Mouse (Mus musculus) embryonic facial prominence, embryonic 11.5 days (tissue): ENCODE measurements around the gene Zfp827. TPM values are rescaled to one million over a fixed set of nuclear protein-coding genes. Genes with fewer than 3 reads are reported as not detected.

ENCODE experiments used
- ATAC-seq: fragments of 200-750 bp; cut with Nextera tagmentation; replicated peaks from 2 replicates; pipeline ENCODE4 v1.8.0; 2017; ENCODE audit warnings: low read depth; ENCODE audit not compliant: insufficient number of reproducible peaks, low FRiP score, low TSS enrichment
- DNase-seq: peaks from one replicate; pipeline ENCODE4 v3.0.0-alpha.2; 2015; ENCODE audit warnings: low spot score
- H3K27ac ChIP-seq: fragments of 300-500 bp; sonication (generic); replicated peaks from 2 replicates; pipeline ENCODE4 v1.5.1; 2014; ENCODE audit warnings: mild to moderate bottlenecking, low read depth, low read length, control low read depth
- H3K27me3 ChIP-seq: fragments of 300-500 bp; sonication (generic); 2 replicates; pipeline ENCODE4 v1.6.1; 2014; ENCODE audit warnings: mild to moderate bottlenecking, low read length, moderate library complexity, mixed read lengths; ENCODE audit not compliant: control insufficient read depth, insufficient read depth
- H3K36me3 ChIP-seq: fragments of 300-500 bp; sonication (generic); replicated peaks from 2 replicates; pipeline ENCODE4 v1.6.1; 2014; ENCODE audit warnings: low read depth, mild to moderate bottlenecking, low read length, moderate library complexity, mixed read lengths; ENCODE audit not compliant: control insufficient read depth, insufficient read depth
- H3K4me1 ChIP-seq: fragments of 300-500 bp; sonication (generic); 2 replicates; pipeline ENCODE4 v1.6.1; 2014; ENCODE audit warnings: low read length, mixed read lengths; ENCODE audit not compliant: control insufficient read depth, insufficient read depth
- H3K4me2 ChIP-seq: fragments of 300-500 bp; sonication (generic); 2 replicates; pipeline ENCODE4 v1.6.1; 2014; ENCODE audit warnings: low read depth, mild to moderate bottlenecking, control low read depth, low read length, moderate library complexity
- H3K4me3 ChIP-seq: fragments of 300-500 bp; sonication (generic); 2 replicates; pipeline ENCODE4 v1.5.1; 2014; ENCODE audit warnings: low read depth, low read length, control low read depth
- H3K9ac ChIP-seq: fragments of 300-500 bp; sonication (generic); replicated peaks from 2 replicates; pipeline ENCODE4 v1.6.1; 2014; ENCODE audit warnings: mild to moderate bottlenecking, control low read depth, low read length
- H3K9me3 ChIP-seq: fragments of 300-500 bp; sonication (generic); replicated peaks from 2 replicates; pipeline ENCODE4 v1.6.1; 2016; ENCODE audit warnings: mild to moderate bottlenecking, low read length, inconsistent platforms, mixed read lengths; ENCODE audit not compliant: control insufficient read depth
- WGBS: fragments of 180-500 bp; shearing (Covaris S2); extraction: QIAGEN DNeasy Blood & Tissue Kit; methylation state at CpG from one replicate; pipeline ENCODE4 v1.1.7; 2014; 5-methylcytosine and 5-hydroxymethylcytosine counted together
- polyA plus RNA-seq: library from polyadenylated mRNA; unstranded; fragments of >200 nt; fragmentation: Nextera tagmentation; extraction: Ambion mirVana; gene quantifications from 2 replicates; pipeline ENCODE4 v1.2.1, GENCODE M21; 2014

Gene Zfp827
- 11.0 and 11.2 TPM in 2 replicates for polyA plus RNA-seq

GRCm38 (mm10) chr8:79027977-79028487 lies at the start of gene Zfp827:
Zfp827 (plus strand) TSS chr8:79028437.
- H3K4me3 ChIP-seq = peak within 1 kb of the TSS; percentile 84
- peak within 1 kb of the TSS; percentile 75 for H3K4me2 ChIP-seq
- H3K27me3 ChIP-seq = no peaks in the 10 kb centered on the region
- H3K9ac ChIP-seq = peak within 1 kb of the TSS; percentile 93
- no peaks in the 10 kb centered on the region; the same call in 1 of the 2 replicates for H3K4me1 ChIP-seq
- H3K9me3 ChIP-seq = no peaks in the 10 kb centered on the region
- no peaks in the 10 kb centered on the region for H3K36me3 ChIP-seq
- H3K27ac ChIP-seq = peak within 1 kb of the TSS; percentile 100
- DNase-seq = peak; percentile 90
- peak; percentile 66 for ATAC-seq
- WGBS = under 1% methylated on average over 32 of the region's 32 CpGs

GRCm38 (mm10) chr8:79004341-79004740 lies 23.9 kb upstream of the Zfp827 start:
- no peaks in the 10 kb centered on the region for H3K27me3 ChIP-seq
- no peak overlapping the region for H3K9ac ChIP-seq
- ATAC-seq = no peak
- H3K4me2 ChIP-seq = no peak overlapping the region
- no peaks in the 10 kb centered on the region for H3K36me3 ChIP-seq
- no peak overlapping the region for H3K27ac ChIP-seq
- no peaks in the 10 kb centered on the region for H3K9me3 ChIP-seq
- H3K4me3 ChIP-seq = no peak overlapping the region
- no peak for DNase-seq
- H3K4me1 ChIP-seq = no peaks in the 10 kb centered on the region

GRCm38 (mm10) chr8:79015061-79015460 lies 13.2 kb upstream of the Zfp827 start:
- ATAC-seq (no peak), DNase-seq (no peak)
- no peak overlapping the region for H3K4me2 ChIP-seq
- H3K4me3 ChIP-seq = no peak overlapping the region
- WGBS = 82% methylated on average over 5 of the region's 5 CpGs
- H3K9ac ChIP-seq = no peak overlapping the region
- H3K36me3 ChIP-seq = no peaks in the 10 kb centered on the region
- H3K9me3 ChIP-seq = no peaks in the 10 kb centered on the region
- no peaks in the 10 kb centered on the region for H3K27me3 ChIP-seq
- no peak overlapping the region for H3K27ac ChIP-seq
- no peaks in the 10 kb centered on the region for H3K4me1 ChIP-seq

GRCm38 (mm10) chr8:79016076-79016475 lies 12.2 kb upstream of the Zfp827 start:
- H3K36me3 ChIP-seq = no peaks in the 10 kb centered on the region
- H3K9me3 ChIP-seq = no peaks in the 10 kb centered on the region
- H3K9ac ChIP-seq = no peak overlapping the region
- no peak for ATAC-seq
- no peak for DNase-seq
- H3K4me1 ChIP-seq = no peaks in the 10 kb centered on the region
- no peak overlapping the region for H3K4me2 ChIP-seq
- no peaks in the 10 kb centered on the region for H3K27me3 ChIP-seq
- no peak overlapping the region for H3K4me3 ChIP-seq
- 77% methylated on average over 4 of the region's 4 CpGs for WGBS
- H3K27ac ChIP-seq = no peak overlapping the region

GRCm38 (mm10) chr8:79016583-79016982 lies 11.7 kb upstream of the Zfp827 start:
- Histone ChIP-seq H3K4me3 (no peak overlapping the region), H3K9ac (no peak overlapping the region), H3K4me2 (no peak overlapping the region), H3K36me3 (no peaks in the 10 kb centered on the region), H3K4me1 (no peaks in the 10 kb centered on the region), H3K9me3 (no peaks in the 10 kb centered on the region), H3K27ac (no peak overlapping the region), H3K27me3 (no peaks in the 10 kb centered on the region)
- WGBS = 63% methylated on average over 6 of the region's 6 CpGs
- ATAC-seq (no peak), DNase-seq (no peak)

GRCm38 (mm10) chr8:79023922-79024321 lies 4.3 kb upstream of the Zfp827 start:
- WGBS = 92% methylated on average over 1 of the region's 1 CpGs
- H3K36me3 ChIP-seq = no peaks in the 10 kb centered on the region
- no peak overlapping the region for H3K4me2 ChIP-seq
- DNase-seq (no peak), ATAC-seq (no peak)
- no peaks in the 10 kb centered on the region for H3K27me3 ChIP-seq
- no peaks in the 10 kb centered on the region for H3K9me3 ChIP-seq
- H3K27ac ChIP-seq = no peak overlapping the region
- H3K4me3 ChIP-seq = no peak overlapping the region
- H3K4me1 ChIP-seq = no peaks in the 10 kb centered on the region
- H3K9ac ChIP-seq = no peak overlapping the region

- no peak overlapping the region for H3K4me3 ChIP-seq
- no peak overlapping the region for H3K9ac ChIP-seq
- ATAC-seq = no peak
- no peak for DNase-seq
- no peaks in the 10 kb centered on the region for H3K27me3 ChIP-seq
- no peaks in the 10 kb centered on the region for H3K36me3 ChIP-seq
- WGBS = 31% methylated on average over 3 of the region's 3 CpGs
- H3K4me2 ChIP-seq = peak overlapping the region; percentile 75
- H3K9me3 ChIP-seq = no peaks in the 10 kb centered on the region
- no peaks in the 10 kb centered on the region; the same call in 1 of the 2 replicates for H3K4me1 ChIP-seq
- H3K27ac ChIP-seq = no peak overlapping the region
These were observed 918 bp upstream of the Zfp827 start for GRCm38 (mm10) chr8:79027319-79027718.

GRCm38 (mm10) chr8:79028541-79029395 lies 531 bp downstream of the Zfp827 start:
- whole genome bisulfite sequencing = 1% methylated on average over 48 of the region's 56 CpGs
- H3K9me3 ChIP-seq = no peaks in the 10 kb centered on the region
- ATAC-seq (no peak; the same call in 1 of the 2 replicates), DNase-seq (peak; percentile 69)
- peak overlapping the region; percentile 100 for H3K27ac ChIP-seq
- H3K9ac ChIP-seq = peak overlapping the region; percentile 93
- H3K4me2 ChIP-seq = peak overlapping the region; percentile 75
- no peaks in the 10 kb centered on the region; the same call in 1 of the 2 replicates for H3K4me1 ChIP-seq
- H3K27me3 ChIP-seq = no peaks in the 10 kb centered on the region
- peak overlapping the region; percentile 84 for H3K4me3 ChIP-seq
- no peaks in the 10 kb centered on the region for H3K36me3 ChIP-seq
